Mouse (Mus musculus) kidney, adult 2 months (tissue): ENCODE measurements around the gene Gmip. TPM values are rescaled to one million over a fixed set of nuclear protein-coding genes. Genes with fewer than 3 reads are reported as not detected.
A peak's percentile ranks its signal among the peaks of the same experiment; 100 is the strongest.

ENCODE experiments used
- DNase-seq: peaks from one replicate; pipeline ENCODE4 v3.0.0; 2021
- H3K27ac ChIP-seq: fragments of 200-500 bp; 2 replicates; pipeline ENCODE4 v1.5.1; 2012; ENCODE audit warnings: low read depth, low read length, control low read depth, inconsistent platforms; ENCODE audit not compliant: insufficient read depth
- H3K27me3 ChIP-seq: fragments of 200-500 bp; replicated peaks from 2 replicates; pipeline ENCODE4 v1.6.1; 2012; ENCODE audit warnings: mild to moderate bottlenecking, moderate library complexity, low read length, inconsistent platforms; ENCODE audit not compliant: control insufficient read depth, insufficient read depth
- H3K36me3 ChIP-seq: fragments of 200-500 bp; 2 replicates; pipeline ENCODE4 v1.6.1; 2012; ENCODE audit warnings: mild to moderate bottlenecking, moderate library complexity, low read length, inconsistent platforms; ENCODE audit not compliant: control insufficient read depth, insufficient read depth
- H3K4me1 ChIP-seq: fragments of 200-500 bp; 2 replicates; pipeline ENCODE4 v1.6.1; 2011; ENCODE audit warnings: low read length; ENCODE audit not compliant: control insufficient read depth, insufficient read depth
- H3K4me3 ChIP-seq: fragments of 200-500 bp; 2 replicates; pipeline ENCODE4 v1.5.1; 2011; ENCODE audit warnings: mild to moderate bottlenecking, low read depth, low read length, control low read depth; ENCODE audit not compliant: insufficient read depth
- CTCF ChIP-seq: fragments of 200-500 bp; conservative IDR thresholded peaks from 2 replicates; pipeline ENCODE4 v1.5.1; 2011; ENCODE audit warnings: low read depth, mild to moderate bottlenecking, control low read depth, low read length, moderate library complexity, mixed read lengths; ENCODE audit not compliant: insufficient read depth, insufficient read length
- POLR2A ChIP-seq: fragments of 200-500 bp; IDR thresholded peaks from one replicate; pipeline ENCODE4 v1.6.1; 2011; ENCODE audit warnings: low read depth, low read length, control low read depth
- WGBS: fragments of 180-500 bp; shearing (Covaris S2); methylation state at CpG from one replicate; pipeline ENCODE4 v1.1.7; 2018; 5-methylcytosine and 5-hydroxymethylcytosine counted together
- polyA plus RNA-seq: library from polyadenylated mRNA; depleted of rRNA; stranded (reverse); fragments of >200 nt; gene quantifications from 2 replicates; pipeline ENCODE4 v1.2.3, GENCODE M21; 2012; rRNA removed

The Gmip gene
- polyA plus RNA-seq, 1 experiment, result 15.8 TPM

GRCm38 (mm10) chr8:69863387-69864020 is 55.0 kb downstream of the Gmip start:
- no peak overlapping the region for H3K4me3 ChIP-seq
- peaks cover 7% of the 10 kb centered on the region; the same call in 1 of the 2 replicates for H3K4me1 ChIP-seq
- H3K27ac ChIP-seq, result no peak overlapping the region
- no peaks in the 10 kb centered on the region for H3K27me3 ChIP-seq
- 93% methylated on average over 5 of the region's 5 CpGs for WGBS
- no peaks in the 10 kb centered on the region for H3K36me3 ChIP-seq
- DNase-seq, result no peak
- TF ChIP-seq POLR2A, result no peak
- TF ChIP-seq CTCF, result no peak

GRCm38 (mm10) chr8:69864180-69864579 is 55.7 kb downstream of the Gmip start:
- H3K4me3 ChIP-seq, result no peak overlapping the region
- 59% methylated on average over 5 of the region's 5 CpGs for WGBS
- no peaks in the 10 kb centered on the region for H3K36me3 ChIP-seq
- TF ChIP-seq CTCF (no peak), POLR2A (no peak)
- no peak for DNase-seq
- H3K27ac ChIP-seq, result no peak overlapping the region
- peaks cover 7% of the 10 kb centered on the region; the same call in 1 of the 2 replicates for H3K4me1 ChIP-seq
- H3K27me3 ChIP-seq, result no peaks in the 10 kb centered on the region

- Histone ChIP-seq H3K27ac (no peak overlapping the region), H3K4me3 (no peak overlapping the region), H3K36me3 (no peaks in the 10 kb centered on the region), H3K4me1 (peaks cover 7% of the 10 kb centered on the region; the same call in 1 of the 2 replicates), H3K27me3 (no peaks in the 10 kb centered on the region)
- 59% methylated on average over 5 of the region's 5 CpGs for WGBS
- DNase-seq, result peak; percentile 72
- no peak for TF ChIP-seq POLR2A
- TF ChIP-seq CTCF, result no peak
Observed at GRCm38 (mm10) chr8:69867696-69868326, 59.3 kb downstream of the Gmip start.

- WGBS, result 88% methylated on average over 11 of the region's 11 CpGs
Observed at GRCm38 (mm10) chr8:69870003-69870765, 61.7 kb downstream of the Gmip start.

GRCm38 (mm10) chr8:69870907-69871306 is 62.4 kb downstream of the Gmip start:
- Histone ChIP-seq H3K4me1 (peaks cover 7% of the 10 kb centered on the region; the same call in 1 of the 2 replicates), H3K4me3 (no peak overlapping the region), H3K27ac (no peak overlapping the region), H3K27me3 (no peaks in the 10 kb centered on the region), H3K36me3 (no peaks in the 10 kb centered on the region)
- 81% methylated on average over 6 of the region's 6 CpGs for WGBS
- no peak for DNase-seq
- TF ChIP-seq POLR2A, result no peak
- TF ChIP-seq CTCF, result no peak

More at GRCm38 (mm10) chr8:69870003-69870765, 61.7 kb downstream of the Gmip start:
- H3K36me3 ChIP-seq, result no peaks in the 10 kb centered on the region
- H3K27me3 ChIP-seq, result no peaks in the 10 kb centered on the region
- H3K4me1 ChIP-seq, result peaks cover 7% of the 10 kb centered on the region; the same call in 1 of the 2 replicates
- DNase-seq, result no peak
- TF ChIP-seq CTCF (no peak), POLR2A (no peak)
- H3K27ac ChIP-seq, result no peak overlapping the region
- no peak overlapping the region for H3K4me3 ChIP-seq

Other genes with a start within 250 kb of the Gmip start
- 4.0 and 4.3 TPM in 2 replicates for gene Zfp868, start 183.1 kb upstream of the Gmip start, polyA plus RNA-seq
- 0.80 and 0.97 TPM in 2 replicates for gene Zfp964, start 154.2 kb upstream of the Gmip start, polyA plus RNA-seq
- gene Zfp869, start 98.0 kb upstream of the Gmip start, polyA plus RNA-seq, result 3.3 and 4.2 TPM in 2 replicates
- gene Zfp963, start 58.7 kb upstream of the Gmip start, polyA plus RNA-seq, result 1.9 and 2.5 TPM in 2 replicates
- gene Gm20422, start 33.8 kb upstream of the Gmip start, polyA plus RNA-seq, result 0.23 TPM in 1 of 2 replicates, not detected in the other
- gene Atp13a1, start 17.5 kb upstream of the Gmip start, polyA plus RNA-seq, result 59.9 and 81.3 TPM in 2 replicates
- 8.5 and 11.3 TPM in 2 replicates for gene Zfp866, start 17.5 kb upstream of the Gmip start, polyA plus RNA-seq
- 6.4 and 6.7 TPM in 2 replicates for gene Lpar2, start 13.8 kb downstream of the Gmip start, polyA plus RNA-seq
- 3.6 and 3.9 TPM in 2 replicates for gene Pbx4, start 23.8 kb downstream of the Gmip start, polyA plus RNA-seq
- 0.11 and 0.16 TPM in 2 replicates for gene Cilp2, start 79.0 kb downstream of the Gmip start, polyA plus RNA-seq
- 1.3 and 1.5 TPM in 2 replicates for gene Tssk6, start 93.5 kb downstream of the Gmip start, polyA plus RNA-seq
- 283 and 372 TPM in 2 replicates for gene Ndufa13, start 93.9 kb downstream of the Gmip start, polyA plus RNA-seq
- 3.9 and 5.6 TPM in 2 replicates for gene Yjefn3, start 94.0 kb downstream of the Gmip start, polyA plus RNA-seq
- gene Gatad2a, start 187.7 kb downstream of the Gmip start, polyA plus RNA-seq, result 60.1 and 60.9 TPM in 2 replicates
- gene Mau2, start 234.1 kb downstream of the Gmip start, polyA plus RNA-seq, result 47.1 and 63.3 TPM in 2 replicates
- 9.0 and 10.9 TPM in 2 replicates for gene Sugp1, start 234.1 kb downstream of the Gmip start, polyA plus RNA-seq